Mouse (Mus musculus): Measurements from ENCODE around the gene Gm12216. TPM values are rescaled to one million over a fixed set of nuclear protein-coding genes. Genes with fewer than 3 reads are reported as not detected.
"Not testable (repeated sequence)": the region's sequence is repeated elsewhere in the genome, so short reads cannot be mapped to it uniquely, and the experiment has no call there.

Gm12216 gene
- polyA plus RNA-seq, 1 experiment from 2014 or later, result 0.25 TPM

- H3K4me3 ChIP-seq (ENCODE audit: low read depth, low read length); H3K9ac ChIP-seq (ENCODE audit: low read length); H3K27ac ChIP-seq (ENCODE audit: low read depth, low read length); H3K4me1 ChIP-seq (ENCODE audit: control insufficient read depth, insufficient read depth, low read length); H3K36me3 ChIP-seq (ENCODE audit: control insufficient read depth, insufficient read depth, low read length); H3K9me3 ChIP-seq (ENCODE audit: control insufficient read depth, low read length); DNase-seq (ENCODE audit: low spot score, missing footprints); H3K4me2 ChIP-seq; ATAC-seq (ENCODE audit: low FRiP score): not testable (repeated sequence)
- 88% methylated on average over 9 of the region's 9 CpGs for WGBS
- peaks cover 26% of the 10 kb centered on the region for H3K27me3 ChIP-seq (ENCODE audit: control insufficient read depth, insufficient read depth, low read length)
Measured at GRCm38 (mm10) chr11:53758033-53758432, 101.0 kb downstream of the Gm12216 start.

- peaks cover 8% of the 10 kb centered on the region for H3K4me1 ChIP-seq (ENCODE audit: control insufficient read depth, insufficient read depth, low read length)
- WGBS, result 92% methylated on average over 4 of the region's 4 CpGs
- DNase-seq (ENCODE audit: low spot score, missing footprints), result no peak
- H3K27ac ChIP-seq (ENCODE audit: low read depth, low read length), result no peak overlapping the region
- no peak overlapping the region for H3K9ac ChIP-seq (ENCODE audit: low read length)
- H3K36me3 ChIP-seq (ENCODE audit: control insufficient read depth, insufficient read depth, low read length), result no peaks in the 10 kb centered on the region
- H3K4me3 ChIP-seq (ENCODE audit: low read depth, low read length), result no peak overlapping the region
- no peak for ATAC-seq (ENCODE audit: low FRiP score)
- H3K27me3 ChIP-seq (ENCODE audit: control insufficient read depth, insufficient read depth, low read length), result peaks cover 23% of the 10 kb centered on the region
- no peak overlapping the region for H3K4me2 ChIP-seq
- H3K9me3 ChIP-seq (ENCODE audit: control insufficient read depth, low read length), result no peaks in the 10 kb centered on the region
Measured at GRCm38 (mm10) chr11:53757612-53758011, 101.4 kb downstream of the Gm12216 start.

GRCm38 (mm10) chr11:53755011-53755595 lies 104.0 kb downstream of the Gm12216 start:
- ATAC-seq (ENCODE audit: low FRiP score) (no peak), DNase-seq (ENCODE audit: low spot score, missing footprints) (peak; percentile 53)
- Histone ChIP-seq H3K27ac (ENCODE audit: low read depth, low read length) (no peak overlapping the region), H3K36me3 (ENCODE audit: control insufficient read depth, insufficient read depth, low read length) (no peaks in the 10 kb centered on the region), H3K27me3 (ENCODE audit: control insufficient read depth, insufficient read depth, low read length) (no peaks in the 10 kb centered on the region; the same call in 1 of the 2 replicates), H3K4me3 (ENCODE audit: low read depth, low read length) (no peak overlapping the region), H3K9me3 (ENCODE audit: control insufficient read depth, low read length) (no peaks in the 10 kb centered on the region), H3K9ac (ENCODE audit: low read length) (no peak overlapping the region), H3K4me2 (no peak overlapping the region), H3K4me1 (ENCODE audit: control insufficient read depth, insufficient read depth, low read length) (peaks cover 7% of the 10 kb centered on the region)
- WGBS, result 80% methylated on average over 12 of the region's 12 CpGs

GRCm38 (mm10) chr11:53749716-53750352 lies 109.2 kb downstream of the Gm12216 start:
- no peak overlapping the region for H3K27ac ChIP-seq (ENCODE audit: low read depth, low read length)
- no peaks in the 10 kb centered on the region for H3K36me3 ChIP-seq (ENCODE audit: control insufficient read depth, insufficient read depth, low read length)
- no peak overlapping the region for H3K9ac ChIP-seq (ENCODE audit: low read length)
- no peak overlapping the region for H3K4me3 ChIP-seq (ENCODE audit: low read depth, low read length)
- no peaks in the 10 kb centered on the region for H3K27me3 ChIP-seq (ENCODE audit: control insufficient read depth, insufficient read depth, low read length)
- H3K4me2 ChIP-seq, result no peak overlapping the region
- DNase-seq (ENCODE audit: low spot score, missing footprints), result peak; percentile 61
- no peaks in the 10 kb centered on the region for H3K4me1 ChIP-seq (ENCODE audit: control insufficient read depth, insufficient read depth, low read length)
- 42% methylated on average over 5 of the region's 5 CpGs for WGBS
- H3K9me3 ChIP-seq (ENCODE audit: control insufficient read depth, low read length), result no peaks in the 10 kb centered on the region
- ATAC-seq (ENCODE audit: low FRiP score), result no peak

- H3K36me3 ChIP-seq (ENCODE audit: control insufficient read depth, insufficient read depth, low read length), result no peaks in the 10 kb centered on the region
- H3K4me2 ChIP-seq, result no peak overlapping the region
- no peak overlapping the region for H3K27ac ChIP-seq (ENCODE audit: low read depth, low read length)
- H3K9ac ChIP-seq (ENCODE audit: low read length), result no peak overlapping the region
- WGBS, result 74% methylated on average over 4 of the region's 4 CpGs
- no peak for ATAC-seq (ENCODE audit: low FRiP score)
- no peak overlapping the region for H3K4me3 ChIP-seq (ENCODE audit: low read depth, low read length)
- H3K9me3 ChIP-seq (ENCODE audit: control insufficient read depth, low read length), result no peaks in the 10 kb centered on the region
- no peaks in the 10 kb centered on the region for H3K4me1 ChIP-seq (ENCODE audit: control insufficient read depth, insufficient read depth, low read length)
- DNase-seq (ENCODE audit: low spot score, missing footprints), result peak; percentile 19
- H3K27me3 ChIP-seq (ENCODE audit: control insufficient read depth, insufficient read depth, low read length), result no peaks in the 10 kb centered on the region
Measured at GRCm38 (mm10) chr11:53749306-53749705, 109.8 kb downstream of the Gm12216 start.

GRCm38 (mm10) chr11:53748614-53749013 lies 110.4 kb downstream of the Gm12216 start:
- 92% methylated on average over 6 of the region's 6 CpGs for WGBS
- no peaks in the 10 kb centered on the region for H3K9me3 ChIP-seq (ENCODE audit: control insufficient read depth, low read length)

GRCm38 (mm10) chr11:53747985-53748384 lies 111.1 kb downstream of the Gm12216 start:
- Histone ChIP-seq H3K27ac (ENCODE audit: low read depth, low read length) (no peak overlapping the region), H3K4me2 (no peak overlapping the region), H3K4me1 (ENCODE audit: control insufficient read depth, insufficient read depth, low read length) (no peaks in the 10 kb centered on the region), H3K36me3 (ENCODE audit: control insufficient read depth, insufficient read depth, low read length) (no peaks in the 10 kb centered on the region), H3K9ac (ENCODE audit: low read length) (no peak overlapping the region), H3K9me3 (ENCODE audit: control insufficient read depth, low read length) (no peaks in the 10 kb centered on the region), H3K4me3 (ENCODE audit: low read depth, low read length) (no peak overlapping the region), H3K27me3 (ENCODE audit: control insufficient read depth, insufficient read depth, low read length) (no peaks in the 10 kb centered on the region)
- no peak for ATAC-seq (ENCODE audit: low FRiP score)
- WGBS, result 95% methylated on average over 9 of the region's 9 CpGs
- peak; percentile 44 for DNase-seq (ENCODE audit: low spot score, missing footprints)

More at GRCm38 (mm10) chr11:53748614-53749013, 110.4 kb downstream of the Gm12216 start:
- Histone ChIP-seq H3K36me3 (ENCODE audit: control insufficient read depth, insufficient read depth, low read length) (no peaks in the 10 kb centered on the region), H3K9ac (ENCODE audit: low read length) (no peak overlapping the region), H3K4me2 (no peak overlapping the region), H3K4me1 (ENCODE audit: control insufficient read depth, insufficient read depth, low read length) (no peaks in the 10 kb centered on the region), H3K27ac (ENCODE audit: low read depth, low read length) (no peak overlapping the region), H3K4me3 (ENCODE audit: low read depth, low read length) (no peak overlapping the region), H3K27me3 (ENCODE audit: control insufficient read depth, insufficient read depth, low read length) (no peaks in the 10 kb centered on the region)
- no peak for ATAC-seq (ENCODE audit: low FRiP score)
- peak; percentile 17 for DNase-seq (ENCODE audit: low spot score, missing footprints)

- H3K9me3 ChIP-seq (ENCODE audit: control insufficient read depth, low read length), result no peaks in the 10 kb centered on the region
- 91% methylated on average over 2 of the region's 2 CpGs for WGBS
Measured at GRCm38 (mm10) chr11:53745260-53745659, 113.8 kb downstream of the Gm12216 start.

GRCm38 (mm10) chr11:53742353-53742752 lies 116.7 kb downstream of the Gm12216 start:
- Histone ChIP-seq H3K9ac (ENCODE audit: low read length) (no peak overlapping the region), H3K4me2 (no peak overlapping the region), H3K27me3 (ENCODE audit: control insufficient read depth, insufficient read depth, low read length) (no peaks in the 10 kb centered on the region), H3K36me3 (ENCODE audit: control insufficient read depth, insufficient read depth, low read length) (no peaks in the 10 kb centered on the region), H3K4me3 (ENCODE audit: low read depth, low read length) (no peak overlapping the region), H3K27ac (ENCODE audit: low read depth, low read length) (no peak overlapping the region), H3K4me1 (ENCODE audit: control insufficient read depth, insufficient read depth, low read length) (peaks cover 5% of the 10 kb centered on the region), H3K9me3 (ENCODE audit: control insufficient read depth, low read length) (no peaks in the 10 kb centered on the region)
- DNase-seq (ENCODE audit: low spot score, missing footprints) (no peak), ATAC-seq (ENCODE audit: low FRiP score) (no peak)
- WGBS, result 4% methylated on average over 5 of the region's 5 CpGs

More at GRCm38 (mm10) chr11:53745260-53745659, 113.8 kb downstream of the Gm12216 start:
- DNase-seq (ENCODE audit: low spot score, missing footprints) (no peak), ATAC-seq (ENCODE audit: low FRiP score) (no peak)
- H3K4me2 ChIP-seq, result no peak overlapping the region
- peaks cover 5% of the 10 kb centered on the region for H3K4me1 ChIP-seq (ENCODE audit: control insufficient read depth, insufficient read depth, low read length)
- no peaks in the 10 kb centered on the region for H3K36me3 ChIP-seq (ENCODE audit: control insufficient read depth, insufficient read depth, low read length)
- H3K9ac ChIP-seq (ENCODE audit: low read length), result no peak overlapping the region
- no peaks in the 10 kb centered on the region for H3K27me3 ChIP-seq (ENCODE audit: control insufficient read depth, insufficient read depth, low read length)
- H3K27ac ChIP-seq (ENCODE audit: low read depth, low read length), result no peak overlapping the region
- H3K4me3 ChIP-seq (ENCODE audit: low read depth, low read length), result no peak overlapping the region
